10 mouse cellular contexts compared by ENCODE assay signal in genomic region chr2:25186575-25186930, GRCm38 (mm10). TPM values are rescaled to one million over a fixed set of nuclear protein-coding genes. Genes with fewer than 3 reads are reported as not detected.
DNase-seq lines count a peak whose midpoint lies in the region; ATAC-seq and TF ChIP-seq lines count a peak whose summit lies in the region.
"Had no signal": no experiment of that assay in that cellular context is flagged by ENCODE, and none has a peak within 500 bp of the region (broad histone marks: within the 10 kb centered on the region; RNA-seq: fewer than 3 reads in every experiment).

No protein-coding gene starts in this region.

- H3K9ac ChIP-seq in lung, postnatal 0 days (replicated peaks; ENCODE audit: low read depth): no peak overlapping the region
- peak overlapping the region; percentile 69; the same call in 1 of the 2 replicates for H3K9ac ChIP-seq in liver, embryonic 13.5 days
- no peak overlapping the region for H3K9ac ChIP-seq in stomach, postnatal 0 days (ENCODE audit: low read length)

- H3K9me3 ChIP-seq in lung, postnatal 0 days (ENCODE audit: low read length): no peaks in the 10 kb centered on the region
- no peaks in the 10 kb centered on the region for H3K9me3 ChIP-seq in liver, embryonic 13.5 days (replicated peaks)
- H3K9me3 ChIP-seq in stomach, postnatal 0 days (ENCODE audit: control insufficient read depth, low read length): no peaks in the 10 kb centered on the region

- ATAC-seq in lung, postnatal 0 days: no peak
- 0 out of 2 replicates have a peak, but pooled peaks have one; percentile 21 for ATAC-seq in granulocyte monocyte progenitor cell, adult 5-6 weeks (replicated peaks; ENCODE audit: poor library complexity, severe bottlenecking)
- no peak for ATAC-seq in liver, embryonic 13.5 days (ENCODE audit: low read depth)
- no peak; the same call in 1 of the 2 replicates for ATAC-seq in stomach, postnatal 0 days (ENCODE audit: low FRiP score, low TSS enrichment)

- H3K4me3 ChIP-seq in lung, postnatal 0 days (ENCODE audit: low read depth, low read length): peak overlapping the region; percentile 31; the same call in 1 of the 2 replicates
- peak overlapping the region; percentile 58; the same call in 1 of the 2 replicates for H3K4me3 ChIP-seq in liver, embryonic 13.5 days (replicated peaks)
- H3K4me3 ChIP-seq in stomach, postnatal 0 days (ENCODE audit: low read depth, low read length): peak overlapping the region; percentile 45

- 40% methylated on average over 5 of the region's 5 CpGs for WGBS in lung, postnatal 0 days
- WGBS in liver, embryonic 13.5 days (ENCODE audit: insufficient replicate concordance): 34% methylated on average over 5 of the region's 5 CpGs
- WGBS in stomach, postnatal 0 days: 42% methylated on average over 5 of the region's 5 CpGs

- no peak for TF ChIP-seq CTCF in lung, postnatal 0 days (IDR thresholded peaks at IDR 0.05)
- TF ChIP-seq CTCF in stomach, postnatal 0 days (IDR thresholded peaks at IDR 0.05; ENCODE audit: low read depth): no peak

- H3K4me2 ChIP-seq in lung, postnatal 0 days (replicated peaks; ENCODE audit: low read depth, low read length): peak overlapping the region; percentile 90
- peak overlapping the region; percentile 82 for H3K4me2 ChIP-seq in liver, embryonic 13.5 days
- peak overlapping the region; percentile 81 for H3K4me2 ChIP-seq in stomach, postnatal 0 days (replicated peaks; ENCODE audit: low read depth)

- no peak for TF ChIP-seq EP300 in lung, postnatal 0 days (IDR thresholded peaks at IDR 0.05)
- no peak for TF ChIP-seq EP300 in stomach, postnatal 0 days (optimal IDR thresholded peaks at IDR 0.05)

- H3K27ac ChIP-seq in lung, postnatal 0 days (ENCODE audit: low read length): no peak overlapping the region
- H3K27ac ChIP-seq in liver, embryonic 13.5 days: no peak overlapping the region
- H3K27ac ChIP-seq in stomach, postnatal 0 days (replicated peaks): no peak overlapping the region

- no peaks in the 10 kb centered on the region for H3K4me1 ChIP-seq in lung, postnatal 0 days (ENCODE audit: insufficient read depth, low read depth, low read length)
- peaks cover 30% of the 10 kb centered on the region for H3K4me1 ChIP-seq in liver, embryonic 13.5 days (replicated peaks)
- peaks cover 3% of the 10 kb centered on the region; the same call in 1 of the 2 replicates for H3K4me1 ChIP-seq in stomach, postnatal 0 days (replicated peaks; ENCODE audit: control insufficient read depth, insufficient read depth)

- 0 out of 2 replicates have a peak, but pooled peaks cover 4% of the 10 kb centered on the region for H3K27me3 ChIP-seq in lung, postnatal 0 days (replicated peaks; ENCODE audit: insufficient read depth, low read length)
- H3K27me3 ChIP-seq in liver, embryonic 13.5 days: peaks cover 60% of the 10 kb centered on the region
- H3K27me3 ChIP-seq in stomach, postnatal 0 days (ENCODE audit: control insufficient read depth, insufficient read depth, low read length): no peaks in the 10 kb centered on the region

- no peaks in the 10 kb centered on the region for H3K36me3 ChIP-seq in lung, postnatal 0 days (ENCODE audit: insufficient read depth, low read length)
- H3K36me3 ChIP-seq in liver, embryonic 13.5 days: no peaks in the 10 kb centered on the region
- no peaks in the 10 kb centered on the region for H3K36me3 ChIP-seq in stomach, postnatal 0 days (ENCODE audit: control insufficient read depth, insufficient read depth, low read length)

- DNase-seq in lung, postnatal 0 days (ENCODE audit: low spot score): no peak
- DNase-seq in lung, postnatal 10 days: no peak
- no peak for DNase-seq in liver, embryonic 13.5 days
- DNase-seq in stomach, postnatal 0 days (ENCODE audit: low spot score): no peak
- no peak for DNase-seq in right cerebral cortex, postnatal 4 days
- DNase-seq in testis, postnatal 14 days (ENCODE audit: low spot score): no peak
- DNase-seq: lung, postnatal 14 days; right cerebral cortex, adult 18-20 months had no signal

RNA-seq across cellular contexts. Expression of gene Nrarp, which starts 6.0 kb away (rescaled TPM):
- 14.1 and 16.0 TPM in 2 replicates for polyA plus RNA-seq in lung, postnatal 0 days (2015; fragmentation: Nextera tagmentation; extraction: Ambion mirVana)
- total RNA-seq in granulocyte monocyte progenitor cell, adult 5-6 weeks (2014; fragmentation: Nextera tagmentation): 0.62 TPM in 1 of 2 replicates, not detected in the other
- total RNA-seq in granulocyte monocyte progenitor cell, adult 5-6 weeks (2017): 0.39 and 0.72 TPM in 2 replicates
- 2.5 and 2.6 TPM in 2 replicates for polyA plus RNA-seq in liver, embryonic 13.5 days (2015; fragmentation: Nextera tagmentation; extraction: Ambion mirVana)
- polyA plus RNA-seq in stomach, postnatal 0 days (2015; fragmentation: Nextera tagmentation; extraction: Ambion mirVana): 25.3 and 25.6 TPM in 2 replicates

RNA-seq across cellular contexts. Expression of gene Tor4a, which starts 10.1 kb away (rescaled TPM):
- polyA plus RNA-seq in lung, postnatal 0 days (2015; fragmentation: Nextera tagmentation; extraction: Ambion mirVana): 13.8 and 14.8 TPM in 2 replicates
- total RNA-seq in granulocyte monocyte progenitor cell, adult 5-6 weeks (2014; fragmentation: Nextera tagmentation): 14.6 and 20.2 TPM in 2 replicates
- total RNA-seq in granulocyte monocyte progenitor cell, adult 5-6 weeks (2017): 14.7 and 16.4 TPM in 2 replicates
- polyA plus RNA-seq in liver, embryonic 13.5 days (2015; fragmentation: Nextera tagmentation; extraction: Ambion mirVana): 5.5 and 6.0 TPM in 2 replicates
- 13.1 and 13.7 TPM in 2 replicates for polyA plus RNA-seq in stomach, postnatal 0 days (2015; fragmentation: Nextera tagmentation; extraction: Ambion mirVana)

RNA-seq across cellular contexts. Expression of gene Nelfb, which starts 24.7 kb away (rescaled TPM):
- 74.0 and 80.1 TPM in 2 replicates for polyA plus RNA-seq in lung, postnatal 0 days (2015; fragmentation: Nextera tagmentation; extraction: Ambion mirVana)
- total RNA-seq in granulocyte monocyte progenitor cell, adult 5-6 weeks (2014; fragmentation: Nextera tagmentation): 58.5 and 79.5 TPM in 2 replicates
- 33.7 and 81.1 TPM in 2 replicates for total RNA-seq in granulocyte monocyte progenitor cell, adult 5-6 weeks (2017)
- 42.8 and 43.3 TPM in 2 replicates for polyA plus RNA-seq in liver, embryonic 13.5 days (2015; fragmentation: Nextera tagmentation; extraction: Ambion mirVana)
- 58.6 and 59.1 TPM in 2 replicates for polyA plus RNA-seq in stomach, postnatal 0 days (2015; fragmentation: Nextera tagmentation; extraction: Ambion mirVana)

RNA-seq across cellular contexts. Expression of gene Stpg3, which starts 27.9 kb away (rescaled TPM):
- polyA plus RNA-seq in lung, postnatal 0 days (2015; fragmentation: Nextera tagmentation; extraction: Ambion mirVana): 0.12 TPM in 1 of 2 replicates, not detected in the other
- not detected in 2 replicates for total RNA-seq in granulocyte monocyte progenitor cell, adult 5-6 weeks (2014; fragmentation: Nextera tagmentation)
- not detected in 2 replicates for total RNA-seq in granulocyte monocyte progenitor cell, adult 5-6 weeks (2017)
- polyA plus RNA-seq in liver, embryonic 13.5 days (2015; fragmentation: Nextera tagmentation; extraction: Ambion mirVana): not detected in 2 replicates
- polyA plus RNA-seq in stomach, postnatal 0 days (2015; fragmentation: Nextera tagmentation; extraction: Ambion mirVana): not detected in 2 replicates
- total RNA-seq: hematopoietic stem cell, adult 5-6 weeks had no signal

RNA-seq across cellular contexts. Expression of gene Fam166a, which starts 32.0 kb away (rescaled TPM):
- polyA plus RNA-seq in lung, postnatal 0 days (2015; fragmentation: Nextera tagmentation; extraction: Ambion mirVana): 0.32 and 0.98 TPM in 2 replicates
- total RNA-seq in granulocyte monocyte progenitor cell, adult 5-6 weeks (2014; fragmentation: Nextera tagmentation): not detected in 2 replicates
- not detected in 2 replicates for total RNA-seq in granulocyte monocyte progenitor cell, adult 5-6 weeks (2017)
- not detected in 2 replicates for polyA plus RNA-seq in liver, embryonic 13.5 days (2015; fragmentation: Nextera tagmentation; extraction: Ambion mirVana)
- polyA plus RNA-seq in stomach, postnatal 0 days (2015; fragmentation: Nextera tagmentation; extraction: Ambion mirVana): 0.92 TPM in 1 of 2 replicates, not detected in the other
- total RNA-seq: hematopoietic stem cell, adult 5-6 weeks had no signal
